Mouse (Mus musculus) liver, embryonic 16.5 days (tissue): ENCODE results near the gene Gm14409. TPM values are rescaled to one million over a fixed set of nuclear protein-coding genes. Genes with fewer than 3 reads are reported as not detected.
"Not testable (repeated sequence)": the region's sequence is repeated elsewhere in the genome, so short reads cannot be mapped to it uniquely, and the experiment has no call there.

Source experiments
- ATAC-seq: fragments of 200-750 bp; cut with Nextera tagmentation; 2 replicates; pipeline ENCODE4 v1.8.0; 2017; ENCODE audit warnings: low read depth, mild to moderate bottlenecking, moderate number of reproducible peaks, moderate library complexity
- H3K27ac ChIP-seq: fragments of 300-500 bp; sonication (generic); 2 replicates; pipeline ENCODE4 v1.5.1; 2014; ENCODE audit warnings: mild to moderate bottlenecking, low read length
- H3K27me3 ChIP-seq: fragments of 300-500 bp; sonication (generic); 2 replicates; pipeline ENCODE4 v1.6.1; 2014; ENCODE audit warnings: low read depth, low read length, mixed read lengths; ENCODE audit not compliant: control insufficient read depth, insufficient read depth
- H3K36me3 ChIP-seq: fragments of 300-500 bp; sonication (generic); 2 replicates; pipeline ENCODE4 v1.6.1; 2014; ENCODE audit warnings: mild to moderate bottlenecking; ENCODE audit not compliant: control insufficient read depth, insufficient read depth
- H3K4me1 ChIP-seq: fragments of 300-500 bp; sonication (generic); 2 replicates; pipeline ENCODE4 v1.6.1; 2014; ENCODE audit warnings: low read depth, low read length, mixed read lengths; ENCODE audit not compliant: control insufficient read depth
- H3K4me2 ChIP-seq: fragments of 300-500 bp; sonication (generic); 2 replicates; pipeline ENCODE4 v1.6.1; 2014; ENCODE audit warnings: low read depth, low read length, mixed read lengths
- H3K4me3 ChIP-seq: fragments of 300-500 bp; sonication (generic); 2 replicates; pipeline ENCODE4 v1.5.1; 2014; ENCODE audit warnings: low read depth, mild to moderate bottlenecking, low read length
- H3K9ac ChIP-seq: fragments of 300-500 bp; sonication (generic); 2 replicates; pipeline ENCODE4 v1.6.1; 2014; ENCODE audit warnings: low read depth, low read length
- H3K9me3 ChIP-seq: fragments of 300-500 bp; sonication (generic); replicated peaks from 2 replicates; pipeline ENCODE4 v1.6.1; 2016; ENCODE audit warnings: low read length; ENCODE audit not compliant: control insufficient read depth
- WGBS: fragments of 180-500 bp; shearing (Covaris S2); extraction: QIAGEN DNeasy Blood & Tissue Kit; methylation state at CpG from one replicate; pipeline ENCODE4 v1.1.7; 2014; ENCODE audit not compliant: insufficient replicate concordance; 5-methylcytosine and 5-hydroxymethylcytosine counted together
- polyA plus RNA-seq: library from polyadenylated mRNA; unstranded; fragments of >200 nt; fragmentation: Nextera tagmentation; extraction: Ambion mirVana; gene quantifications from 2 replicates; pipeline ENCODE4 v1.2.1, GENCODE M21; 2015

Gm14409 gene
- not detected in 2 replicates for polyA plus RNA-seq

DNA sequence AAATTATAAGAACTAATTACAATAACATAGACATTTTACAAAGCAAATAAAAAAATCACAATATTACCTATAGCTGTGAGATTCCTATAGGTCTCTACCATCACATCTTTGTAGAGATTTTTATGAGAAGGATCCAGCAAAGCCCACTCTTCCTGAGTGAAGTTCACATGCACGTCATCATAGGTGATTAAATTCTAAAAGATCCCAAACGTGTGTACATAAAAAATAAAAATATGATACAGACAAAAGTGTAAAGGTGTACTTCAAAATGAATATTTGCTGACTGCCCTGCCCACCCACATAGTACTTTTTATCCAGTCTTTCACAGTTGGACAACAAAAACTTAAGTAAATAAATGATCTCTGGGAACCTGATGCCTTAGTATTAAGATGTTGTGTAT, at the start of gene Gm14409:
Gene Gm14409, minus strand, starts transcription at position 101 of the 400 bp plus-strand sequence.
- not testable (repeated sequence) for H3K27ac ChIP-seq, H3K36me3 ChIP-seq, ATAC-seq, H3K4me1 ChIP-seq, H3K9ac ChIP-seq, H3K9me3 ChIP-seq, H3K4me3 ChIP-seq, H3K4me2 ChIP-seq, H3K27me3 ChIP-seq
- WGBS = no CpG with 5 or more reads among the region's 2 CpGs

DNA sequence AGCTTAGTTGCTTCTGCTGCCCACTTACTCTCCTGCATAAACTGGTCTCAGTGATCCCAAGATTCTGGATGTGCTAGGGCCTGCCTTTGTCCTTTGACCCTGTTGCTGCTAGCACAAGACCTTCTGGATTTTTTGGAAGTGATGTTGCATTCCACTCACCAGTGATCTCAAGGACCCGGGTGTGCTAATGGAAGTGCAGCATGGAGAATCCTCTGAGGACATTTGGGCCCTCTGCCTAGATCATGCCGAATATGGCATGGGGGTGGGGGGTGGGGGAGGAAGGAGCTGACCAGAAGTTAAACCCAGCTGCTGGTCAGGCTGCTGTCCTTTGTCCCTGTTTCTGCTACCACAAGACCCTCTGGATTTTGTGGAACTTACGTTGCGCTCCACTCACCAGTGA, 42.8 kb upstream of the Gm14409 start:
- WGBS = 75% methylated on average over 4 of the region's 4 CpGs

DNA sequence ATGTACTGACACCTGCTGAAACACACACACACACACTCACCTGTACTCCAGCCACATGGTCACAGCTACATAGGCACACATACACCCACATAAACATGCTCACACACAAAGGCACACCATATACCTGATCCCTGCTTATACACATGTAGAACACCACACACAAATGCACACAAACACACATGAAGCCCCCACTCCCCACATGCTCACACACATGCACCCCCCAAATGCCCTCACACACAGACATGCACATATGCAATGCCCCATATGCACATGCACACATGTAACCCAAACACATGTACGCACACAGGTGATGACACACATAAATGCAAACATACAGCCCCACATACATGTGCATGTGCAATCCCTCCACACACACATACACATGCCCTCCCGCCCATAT, 38.1 kb upstream of the Gm14409 start:
- no CpG with 5 or more reads among the region's 2 CpGs for WGBS
- not testable (repeated sequence) for H3K9me3 ChIP-seq, H3K27ac ChIP-seq, H3K4me2 ChIP-seq, H3K36me3 ChIP-seq, H3K9ac ChIP-seq, H3K27me3 ChIP-seq, ATAC-seq, H3K4me3 ChIP-seq, H3K4me1 ChIP-seq

More for the DNA sequence above, 42.8 kb upstream of the Gm14409 start:
- not testable (repeated sequence) for H3K4me1 ChIP-seq, H3K27ac ChIP-seq, H3K27me3 ChIP-seq, H3K36me3 ChIP-seq, H3K4me2 ChIP-seq, H3K4me3 ChIP-seq, H3K9me3 ChIP-seq, ATAC-seq, H3K9ac ChIP-seq

DNA sequence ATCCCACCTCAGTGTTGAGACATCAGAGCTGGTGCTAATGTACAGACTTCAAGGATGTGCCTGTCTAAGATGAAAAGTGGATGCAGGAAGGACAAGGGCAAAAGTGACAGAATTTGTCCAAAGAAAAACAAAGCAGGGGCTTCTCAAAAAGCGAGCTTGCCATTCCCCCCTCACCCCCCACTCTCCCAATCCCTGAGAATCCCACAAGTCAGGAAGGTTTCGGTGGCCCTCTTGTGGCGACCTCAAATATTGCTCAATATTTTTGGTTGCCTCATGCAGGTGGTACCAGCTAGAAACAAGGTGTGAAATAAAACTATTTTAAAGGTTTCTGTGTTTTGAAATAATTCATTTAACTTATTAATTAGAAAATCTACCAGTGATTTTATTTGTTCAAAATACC, 16.9 kb upstream of the Gm14409 start:
- not testable (repeated sequence) for ATAC-seq, H3K4me1 ChIP-seq

DNA sequence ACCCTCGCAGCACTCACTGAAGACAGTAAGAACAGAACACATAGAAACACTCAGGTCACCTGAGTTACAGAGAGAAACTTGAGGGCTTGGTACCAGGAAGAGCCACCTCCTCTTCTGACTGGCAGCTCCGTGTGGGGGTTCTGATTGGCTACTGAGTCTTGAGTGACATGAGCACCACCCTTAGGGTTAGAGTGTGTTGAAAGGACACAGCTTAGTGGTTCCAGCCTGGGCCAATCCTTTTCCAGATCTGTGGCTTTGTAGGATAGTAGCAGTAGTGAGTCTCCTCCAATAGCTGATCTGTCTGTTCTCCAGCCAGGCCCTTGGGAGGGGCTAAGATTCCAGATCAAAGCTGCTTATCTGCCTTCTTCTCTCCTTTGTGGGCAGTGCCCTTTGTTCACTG, 10.9 kb upstream of the Gm14409 start:
- H3K4me3 ChIP-seq, H3K4me1 ChIP-seq, H3K27ac ChIP-seq, H3K36me3 ChIP-seq, H3K9me3 ChIP-seq, H3K4me2 ChIP-seq, ATAC-seq, H3K27me3 ChIP-seq, H3K9ac ChIP-seq: not testable (repeated sequence)
- WGBS = 62% methylated on average over 1 of the region's 2 CpGs

More for the DNA sequence above, 16.9 kb upstream of the Gm14409 start:
- H3K9me3 ChIP-seq, H3K9ac ChIP-seq, H3K4me3 ChIP-seq, H3K4me2 ChIP-seq, H3K27me3 ChIP-seq, H3K36me3 ChIP-seq, H3K27ac ChIP-seq: not testable (repeated sequence)
- 12% methylated on average over 3 of the region's 3 CpGs for WGBS

DNA sequence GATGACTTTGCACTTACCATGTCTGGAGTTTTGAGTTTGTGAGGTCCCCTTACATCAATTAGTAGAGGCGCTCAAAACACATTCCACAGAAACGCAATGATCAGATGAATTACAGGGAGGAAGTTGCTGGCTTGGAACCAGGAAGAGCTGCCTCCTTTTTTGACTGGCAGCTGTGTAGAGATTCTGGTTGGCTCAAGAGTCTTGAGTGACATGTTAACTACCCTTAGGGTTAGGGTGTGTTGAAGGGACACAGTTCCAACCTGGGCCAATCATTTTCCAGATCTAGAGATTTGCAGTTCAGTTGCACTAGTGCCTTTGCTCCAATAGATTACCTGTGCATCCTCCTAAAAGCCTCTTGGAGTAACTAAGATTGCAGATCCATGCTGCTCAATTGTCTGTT, 5.4 kb upstream of the Gm14409 start:
- ATAC-seq = not testable (repeated sequence)

DNA sequence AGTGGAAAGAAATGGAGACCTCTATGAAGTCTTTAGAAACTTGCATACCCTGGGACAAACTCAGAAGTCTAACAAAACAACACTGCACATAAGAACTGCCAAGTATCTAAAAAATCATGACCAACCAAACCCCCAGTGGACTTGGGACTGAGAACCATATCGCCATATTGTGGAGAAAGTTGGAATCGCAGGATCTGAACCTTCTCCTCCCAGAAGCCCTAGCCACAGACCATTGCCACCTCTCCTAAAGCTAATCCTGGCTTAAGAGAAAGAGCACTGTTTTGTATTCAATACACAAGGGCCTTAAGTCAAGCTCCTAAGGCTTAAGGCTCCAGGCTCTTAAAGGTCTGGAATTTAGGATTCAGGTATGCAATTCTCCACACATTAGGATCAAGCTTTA, 19.4 kb downstream of the Gm14409 start:
- not testable (repeated sequence) for H3K9me3 ChIP-seq, H3K27ac ChIP-seq, H3K4me1 ChIP-seq, ATAC-seq, H3K27me3 ChIP-seq, H3K4me3 ChIP-seq, H3K4me2 ChIP-seq, H3K36me3 ChIP-seq, H3K9ac ChIP-seq
- WGBS = 63% methylated on average over 2 of the region's 2 CpGs

More for the DNA sequence above, 5.4 kb upstream of the Gm14409 start:
- H3K4me1 ChIP-seq, H3K9ac ChIP-seq, H3K4me2 ChIP-seq, H3K27me3 ChIP-seq, H3K27ac ChIP-seq, H3K4me3 ChIP-seq, H3K36me3 ChIP-seq, H3K9me3 ChIP-seq: not testable (repeated sequence)
- 42% methylated on average over 2 of the region's 2 CpGs for WGBS

DNA sequence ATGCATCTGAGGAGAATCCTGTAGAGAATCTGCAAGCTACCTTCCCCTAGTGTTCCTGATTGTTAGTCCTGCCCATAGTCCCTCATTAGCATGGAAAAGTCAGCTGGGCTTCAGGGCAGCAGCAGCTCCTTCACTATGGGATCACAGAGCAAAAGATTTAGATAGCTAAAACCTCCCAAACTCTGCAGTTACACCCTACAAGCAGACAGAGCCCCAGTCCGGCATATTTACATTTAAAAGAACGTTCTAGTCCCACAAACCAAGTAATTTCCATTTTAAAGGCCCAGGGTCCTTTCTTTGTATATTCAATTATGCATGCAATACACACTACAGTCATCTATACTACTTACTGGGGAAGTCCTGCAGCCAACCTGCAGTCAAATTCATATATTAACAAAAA, 36.4 kb downstream of the Gm14409 start:
- 30% methylated on average over 2 of the region's 2 CpGs for WGBS

More for the DNA sequence above, 36.4 kb downstream of the Gm14409 start:
- not testable (repeated sequence) for H3K4me1 ChIP-seq, H3K9ac ChIP-seq, H3K27me3 ChIP-seq, H3K4me3 ChIP-seq, H3K9me3 ChIP-seq, H3K4me2 ChIP-seq, H3K36me3 ChIP-seq, H3K27ac ChIP-seq, ATAC-seq
